Comparison of ENCODE assay signal across 16 mouse cellular contexts in genomic region chr15:7014984-7015383, GRCm38 (mm10).
DNase-seq lines count a peak whose midpoint lies in the region; ATAC-seq and TF ChIP-seq lines count a peak whose summit lies in the region.
"Had no signal": no experiment of that assay in that cellular context is flagged by ENCODE, and none has a peak within 500 bp of the region (broad histone marks: within the 10 kb centered on the region; RNA-seq: fewer than 3 reads in every experiment).

No protein-coding gene starts in this region.

- H3K27me3 ChIP-seq in heart, embryonic 15.5 days, result no peaks in the 10 kb centered on the region
- H3K27me3 ChIP-seq in heart, embryonic 11.5 days (ENCODE audit: control insufficient read depth, insufficient read depth, low read length), result no peaks in the 10 kb centered on the region
- no peaks in the 10 kb centered on the region for H3K27me3 ChIP-seq in lung, embryonic 14.5 days (ENCODE audit: insufficient read depth, low read length)
- peaks cover 75% of the 10 kb centered on the region for H3K27me3 ChIP-seq in intestine, postnatal 0 days (replicated peaks; ENCODE audit: control insufficient read depth, insufficient read depth, low read length)
- no peaks in the 10 kb centered on the region for H3K27me3 ChIP-seq in neural tube, embryonic 14.5 days (ENCODE audit: control insufficient read depth, insufficient read depth, low read length)
- H3K27me3 ChIP-seq: embryonic facial prominence, embryonic 12.5 days; hindbrain, embryonic 15.5 days; limb, embryonic 15.5 days; Patski had no signal

- no peak overlapping the region for H3K27ac ChIP-seq in heart, embryonic 15.5 days
- H3K27ac ChIP-seq in heart, embryonic 11.5 days (ENCODE audit: low read depth, low read length), result no peak overlapping the region
- no peak overlapping the region for H3K27ac ChIP-seq in lung, embryonic 14.5 days (ENCODE audit: low read depth)
- no peak overlapping the region for H3K27ac ChIP-seq in intestine, postnatal 0 days (ENCODE audit: low read depth, low read length)
- H3K27ac ChIP-seq in neural tube, embryonic 14.5 days (ENCODE audit: low read depth, low read length), result no peak overlapping the region
- H3K27ac ChIP-seq: embryonic facial prominence, embryonic 12.5 days; hindbrain, embryonic 15.5 days; limb, embryonic 15.5 days had no signal

- H3K9ac ChIP-seq in heart, embryonic 15.5 days, result no peak overlapping the region
- H3K9ac ChIP-seq in heart, embryonic 11.5 days (ENCODE audit: low read depth, low read length), result no peak overlapping the region
- no peak overlapping the region for H3K9ac ChIP-seq in lung, embryonic 14.5 days
- H3K9ac ChIP-seq in intestine, postnatal 0 days (ENCODE audit: low read depth, low read length), result no peak overlapping the region
- H3K9ac ChIP-seq in neural tube, embryonic 14.5 days (replicated peaks; ENCODE audit: low read depth, low read length), result no peak overlapping the region
- H3K9ac ChIP-seq: embryonic facial prominence, embryonic 12.5 days; forebrain, postnatal 0 days; hindbrain, embryonic 15.5 days; limb, embryonic 15.5 days had no signal

- H3K4me3 ChIP-seq in heart, embryonic 15.5 days, result no peak overlapping the region
- no peak overlapping the region for H3K4me3 ChIP-seq in heart, embryonic 11.5 days (ENCODE audit: low read depth, low read length)
- no peak overlapping the region for H3K4me3 ChIP-seq in lung, embryonic 14.5 days (ENCODE audit: low read depth, low read length)
- H3K4me3 ChIP-seq in lung, adult 2 months (replicated peaks; ENCODE audit: extremely low read depth, low read depth, low read length), result no peak overlapping the region
- no peak overlapping the region for H3K4me3 ChIP-seq in intestine, postnatal 0 days (ENCODE audit: low read depth, low read length)
- H3K4me3 ChIP-seq in neural tube, embryonic 14.5 days (ENCODE audit: low read depth, low read length), result no peak overlapping the region
- H3K4me3 ChIP-seq: embryonic facial prominence, embryonic 12.5 days; hindbrain, embryonic 15.5 days; limb, embryonic 15.5 days had no signal

- peaks cover 26% of the 10 kb centered on the region for H3K4me1 ChIP-seq in heart, embryonic 15.5 days (replicated peaks)
- peaks cover 23% of the 10 kb centered on the region for H3K4me1 ChIP-seq in heart, embryonic 11.5 days (ENCODE audit: control insufficient read depth, insufficient read depth, low read length)
- H3K4me1 ChIP-seq in lung, embryonic 14.5 days (ENCODE audit: insufficient read depth), result peaks cover 11% of the 10 kb centered on the region
- peaks cover 4% of the 10 kb centered on the region; the same call in 1 of the 2 replicates for H3K4me1 ChIP-seq in lung, adult 2 months (ENCODE audit: control insufficient read depth, insufficient read depth, low read length)
- peaks cover 6% of the 10 kb centered on the region; the same call in 1 of the 2 replicates for H3K4me1 ChIP-seq in intestine, postnatal 0 days (replicated peaks; ENCODE audit: control insufficient read depth, insufficient read depth, low read length)
- no peaks in the 10 kb centered on the region for H3K4me1 ChIP-seq in neural tube, embryonic 14.5 days (ENCODE audit: control insufficient read depth, insufficient read depth, low read length)

- no peaks in the 10 kb centered on the region for H3K36me3 ChIP-seq in heart, embryonic 15.5 days
- no peaks in the 10 kb centered on the region for H3K36me3 ChIP-seq in heart, embryonic 11.5 days (ENCODE audit: control insufficient read depth, insufficient read depth, low read length)
- H3K36me3 ChIP-seq in lung, embryonic 14.5 days (ENCODE audit: insufficient read depth), result no peaks in the 10 kb centered on the region
- no peaks in the 10 kb centered on the region for H3K36me3 ChIP-seq in intestine, postnatal 0 days (ENCODE audit: control insufficient read depth, insufficient read depth)
- no peaks in the 10 kb centered on the region for H3K36me3 ChIP-seq in neural tube, embryonic 14.5 days (ENCODE audit: control insufficient read depth, insufficient read depth, low read length)
- H3K36me3 ChIP-seq: embryonic facial prominence, embryonic 12.5 days; hindbrain, embryonic 15.5 days; limb, embryonic 15.5 days had no signal

- no peak overlapping the region for H3K4me2 ChIP-seq in heart, embryonic 15.5 days
- H3K4me2 ChIP-seq in heart, embryonic 11.5 days, result no peak overlapping the region
- H3K4me2 ChIP-seq in lung, embryonic 14.5 days, result no peak overlapping the region
- no peak overlapping the region for H3K4me2 ChIP-seq in intestine, postnatal 0 days (replicated peaks; ENCODE audit: low read depth)
- no peak overlapping the region for H3K4me2 ChIP-seq in neural tube, embryonic 14.5 days (ENCODE audit: low read depth, low read length)
- H3K4me2 ChIP-seq: embryonic facial prominence, embryonic 12.5 days; hindbrain, embryonic 15.5 days; limb, embryonic 15.5 days had no signal

- peak; percentile 47; the same call in 1 of the 2 replicates for ATAC-seq in heart, embryonic 15.5 days (replicated peaks; ENCODE audit: insufficient number of reproducible peaks, insufficient read depth, low FRiP score, low read depth)
- ATAC-seq in heart, embryonic 11.5 days (replicated peaks; ENCODE audit: insufficient number of reproducible peaks, low FRiP score, low TSS enrichment), result no peak
- ATAC-seq in lung, embryonic 14.5 days (ENCODE audit: insufficient read depth), result peak; percentile 58; the same call in 1 of the 2 replicates
- peak; percentile 83 for ATAC-seq in intestine, postnatal 0 days
- peak; percentile 89 for ATAC-seq in neural tube, embryonic 14.5 days (ENCODE audit: low read depth)
- ATAC-seq in megakaryocyte, adult 5-6 weeks (ENCODE audit: poor library complexity, severe bottlenecking), result no peak
- ATAC-seq: forebrain, postnatal 0 days; Patski had no signal

- TF ChIP-seq POLR2A in lung, adult 2 months (IDR thresholded peaks at IDR 0.05; ENCODE audit: borderline replicate concordance, extremely low read depth, low read depth, low read length), result no peak

- peak; percentile 35 for DNase-seq in lung, embryonic 14.5 days
- no peak for DNase-seq in lung, adult 2 months
- DNase-seq in ovary, postnatal 10 days (ENCODE audit: low spot score), result no peak
- DNase-seq: B cell, adult 2 months; forebrain, postnatal 0 days; gastrocnemius, postnatal 10 days; thymus, postnatal 4 days had no signal

- H3K9me3 ChIP-seq in heart, embryonic 15.5 days (replicated peaks), result no peaks in the 10 kb centered on the region
- peaks cover 4% of the 10 kb centered on the region; the same call in 1 of the 2 replicates for H3K9me3 ChIP-seq in heart, embryonic 11.5 days (replicated peaks; ENCODE audit: control insufficient read depth, low read length)
- H3K9me3 ChIP-seq in lung, embryonic 14.5 days (ENCODE audit: low read depth, low read length), result no peaks in the 10 kb centered on the region; the same call in 1 of the 2 replicates
- H3K9me3 ChIP-seq in intestine, postnatal 0 days (ENCODE audit: control insufficient read depth), result peaks cover 12% of the 10 kb centered on the region; the same call in 1 of the 2 replicates
- H3K9me3 ChIP-seq in neural tube, embryonic 14.5 days (ENCODE audit: control insufficient read depth, low read length), result no peaks in the 10 kb centered on the region
- H3K9me3 ChIP-seq: embryonic facial prominence, embryonic 12.5 days; hindbrain, embryonic 15.5 days; limb, embryonic 15.5 days had no signal

- 49% methylated on average over 2 of the region's 2 CpGs for WGBS in heart, embryonic 15.5 days
- WGBS in heart, embryonic 11.5 days (ENCODE audit: insufficient replicate concordance), result 45% methylated on average over 2 of the region's 2 CpGs
- 41% methylated on average over 2 of the region's 2 CpGs for WGBS in lung, embryonic 14.5 days
- WGBS in lung, adult 2 months, result 76% methylated on average over 2 of the region's 2 CpGs
- WGBS in intestine, postnatal 0 days, result 23% methylated on average over 2 of the region's 2 CpGs
- WGBS in neural tube, embryonic 14.5 days, result 28% methylated on average over 2 of the region's 2 CpGs

- TF ChIP-seq CTCF in lung, embryonic 14.5 days (IDR thresholded peaks at IDR 0.05; ENCODE audit: low read depth), result no peak
- no peak for TF ChIP-seq CTCF in lung, adult 2 months (IDR thresholded peaks at IDR 0.05; ENCODE audit: insufficient read depth, low read length)
- TF ChIP-seq CTCF in intestine, postnatal 0 days (IDR thresholded peaks at IDR 0.05; ENCODE audit: low read depth), result no peak

Comparison
In these comparisons a context has a peak if more than half of its experiments do, and no peak if none do; other contexts are left out.
1. ATAC-seq: peak in heart, embryonic 15.5 days (single experiment), lung, embryonic 14.5 days (single experiment), intestine, postnatal 0 days (single experiment) and neural tube, embryonic 14.5 days (single experiment); none in heart, embryonic 11.5 days (single experiment) and megakaryocyte, adult 5-6 weeks (single experiment).